Mouse (Mus musculus): ENCODE measurements around the gene G6pc3. TPM values are rescaled to one million over a fixed set of nuclear protein-coding genes. Genes with fewer than 3 reads are reported as not detected.
A peak's percentile ranks its signal among the peaks of the same experiment; 100 is the strongest.

Gene G6pc3
- total RNA-seq, 1 experiment: 14.2 TPM

DNA sequence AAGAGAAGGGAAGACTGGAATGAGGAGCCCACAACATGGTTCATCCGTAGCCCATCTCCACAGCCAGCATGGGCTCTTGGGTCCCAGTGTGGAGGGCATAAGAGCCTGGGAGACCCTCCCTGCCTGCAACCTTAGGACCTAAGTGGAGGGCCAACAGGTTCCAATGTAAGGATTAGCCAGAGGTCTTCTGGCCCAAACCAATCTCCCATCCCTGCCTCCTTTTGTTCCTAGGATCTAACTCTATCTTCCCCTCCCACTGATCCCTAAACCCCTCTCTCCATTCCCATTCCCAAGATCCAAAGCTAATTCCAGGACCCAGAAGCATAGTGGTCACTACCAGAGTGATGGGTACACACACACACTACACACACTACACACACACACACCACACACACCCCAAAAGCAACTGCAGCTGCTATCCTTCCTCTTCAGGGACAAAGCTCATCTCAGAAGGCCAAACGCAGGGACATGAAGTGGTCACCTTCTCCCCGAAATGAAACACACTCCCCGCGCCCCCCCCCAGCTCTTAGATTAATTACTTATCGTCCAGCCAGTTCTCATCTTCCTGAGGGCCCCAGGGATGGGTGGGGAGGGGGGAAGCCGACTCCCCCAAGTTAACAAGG is 39.3 kb downstream of the G6pc3 start:
- in situ Hi-C loops (cut with MboI; ENCODE audit: low sequenced_read_pairs in 2 of 2, unreplicated experiment in 2 of 2): no loop called here
- TF ChIP-seq HCFC1 (IDR thresholded peaks at IDR 0.05; ENCODE audit: borderline replicate concordance, insufficient read depth, low read length): no peak
- no peak for TF ChIP-seq MAFK (IDR thresholded peaks at IDR 0.05; ENCODE audit: insufficient read depth, low read depth, low read length)
- DNase-seq (ENCODE audit: low read depth, low spot score): no peak
- H3K9ac ChIP-seq (ENCODE audit: insufficient read depth, low read depth, low read length, poor library complexity, severe bottlenecking): peak overlapping the region; percentile 92; the same call in 1 of the 2 replicates
- no peak overlapping the region for H3K27ac ChIP-seq (ENCODE audit: insufficient read depth, low read depth, low read length, poor library complexity, severe bottlenecking)
- H3K36me3 ChIP-seq (ENCODE audit: control insufficient read depth, insufficient read depth, low read length, poor library complexity, severe bottlenecking): no peaks in the 10 kb centered on the region
- peaks cover 9 to 48% of the 10 kb centered on the region in 2 experiments; a peak in 3 of 4 replicates for H3K4me1 ChIP-seq (ENCODE audit: control insufficient read depth in 2 of 2, insufficient read depth in 2 of 2, low read length in 2 of 2, poor library complexity in 1 of 2)
- peak overlapping the region; percentile 88 to 94 for H3K4me3 ChIP-seq (ENCODE audit: insufficient read depth in 1 of 2, low read depth in 1 of 2, low read length in 2 of 2, poor library complexity in 1 of 2, severe bottlenecking in 1 of 2)
- H3K9me3 ChIP-seq (ENCODE audit: control insufficient read depth, insufficient read depth, low read depth, low read length): no peaks in the 10 kb centered on the region

GRCm38 (mm10) chr11:102229331-102229953 is 40.0 kb downstream of the G6pc3 start:
- no peak for TF ChIP-seq ZNF384 (IDR thresholded peaks at IDR 0.05; ENCODE audit: low read depth, low read length)
- TF ChIP-seq CHD2 (IDR thresholded peaks at IDR 0.05; ENCODE audit: low read depth, low read length): no peak
- TF ChIP-seq ZC3H11A (IDR thresholded peaks at IDR 0.05; ENCODE audit: borderline replicate concordance, low read depth, low read length): no peak
- no peak for TF ChIP-seq HCFC1 (IDR thresholded peaks at IDR 0.05; ENCODE audit: borderline replicate concordance, insufficient read depth, low read length)
- no peak for TF ChIP-seq MAFK (IDR thresholded peaks at IDR 0.05; ENCODE audit: insufficient read depth, low read depth, low read length)
- Histone ChIP-seq H3K9ac (ENCODE audit: insufficient read depth, low read depth, low read length, poor library complexity, severe bottlenecking) (peak overlapping the region; percentile 92), H3K36me3 (ENCODE audit: control insufficient read depth, insufficient read depth, low read length, poor library complexity, severe bottlenecking) (no peaks in the 10 kb centered on the region), H3K27ac (ENCODE audit: insufficient read depth, low read depth, low read length, poor library complexity, severe bottlenecking) (peak overlapping the region; percentile 70; the same call in 1 of the 2 replicates), H3K4me1 (ENCODE audit: control insufficient read depth in 2 of 2, insufficient read depth in 2 of 2, low read length in 2 of 2, poor library complexity in 1 of 2) (peaks cover 6 to 41% of the 10 kb centered on the region in 2 experiments; a peak in 3 of 4 replicates), H3K4me3 (ENCODE audit: insufficient read depth in 1 of 2, low read depth in 1 of 2, low read length in 2 of 2, poor library complexity in 1 of 2, severe bottlenecking in 1 of 2) (peak overlapping the region; percentile 88 to 94), H3K9me3 (ENCODE audit: control insufficient read depth, insufficient read depth, low read depth, low read length) (no peaks in the 10 kb centered on the region)
- DNase-seq (ENCODE audit: low read depth, low spot score): no peak
- in situ Hi-C loops (cut with MboI; ENCODE audit: low sequenced_read_pairs in 2 of 2, unreplicated experiment in 2 of 2): no loop called here

GRCm38 (mm10) chr11:102230006-102230741 is 40.8 kb downstream of the G6pc3 start, which contains the start of gene Hdac5:
Gene Hdac5 (minus strand): TSS chr11:102230166.
- TF ChIP-seq ZC3H11A (IDR thresholded peaks at IDR 0.05; ENCODE audit: borderline replicate concordance, low read depth, low read length): no peak
- no peak for TF ChIP-seq MAFK (IDR thresholded peaks at IDR 0.05; ENCODE audit: insufficient read depth, low read depth, low read length)
- TF ChIP-seq HCFC1 (IDR thresholded peaks at IDR 0.05; ENCODE audit: borderline replicate concordance, insufficient read depth, low read length): no peak
- no peak for TF ChIP-seq ZNF384 (IDR thresholded peaks at IDR 0.05; ENCODE audit: low read depth, low read length)
- TF ChIP-seq CHD2 (IDR thresholded peaks at IDR 0.05; ENCODE audit: low read depth, low read length): no peak
- H3K27ac ChIP-seq (ENCODE audit: insufficient read depth, low read depth, low read length, poor library complexity, severe bottlenecking): peak within 1 kb of the TSS; percentile 70; the same call in 1 of the 2 replicates
- in situ Hi-C loops (cut with MboI; ENCODE audit: low sequenced_read_pairs in 2 of 2, unreplicated experiment in 2 of 2): no loop called here
- peaks cover 5 to 35% of the 10 kb centered on the region in 2 experiments; a peak in 3 of 4 replicates for H3K4me1 ChIP-seq (ENCODE audit: control insufficient read depth in 2 of 2, insufficient read depth in 2 of 2, low read length in 2 of 2, poor library complexity in 1 of 2)
- peak; percentile 100 for DNase-seq (ENCODE audit: low read depth, low spot score)
- H3K9me3 ChIP-seq (ENCODE audit: control insufficient read depth, insufficient read depth, low read depth, low read length): no peaks in the 10 kb centered on the region
- H3K4me3 ChIP-seq (ENCODE audit: insufficient read depth in 1 of 2, low read depth in 1 of 2, low read length in 2 of 2, poor library complexity in 1 of 2, severe bottlenecking in 1 of 2): peak within 1 kb of the TSS; percentile 88 to 94
- no peaks in the 10 kb centered on the region for H3K36me3 ChIP-seq (ENCODE audit: control insufficient read depth, insufficient read depth, low read length, poor library complexity, severe bottlenecking)
- peak within 1 kb of the TSS; percentile 92 for H3K9ac ChIP-seq (ENCODE audit: insufficient read depth, low read depth, low read length, poor library complexity, severe bottlenecking)

DNA sequence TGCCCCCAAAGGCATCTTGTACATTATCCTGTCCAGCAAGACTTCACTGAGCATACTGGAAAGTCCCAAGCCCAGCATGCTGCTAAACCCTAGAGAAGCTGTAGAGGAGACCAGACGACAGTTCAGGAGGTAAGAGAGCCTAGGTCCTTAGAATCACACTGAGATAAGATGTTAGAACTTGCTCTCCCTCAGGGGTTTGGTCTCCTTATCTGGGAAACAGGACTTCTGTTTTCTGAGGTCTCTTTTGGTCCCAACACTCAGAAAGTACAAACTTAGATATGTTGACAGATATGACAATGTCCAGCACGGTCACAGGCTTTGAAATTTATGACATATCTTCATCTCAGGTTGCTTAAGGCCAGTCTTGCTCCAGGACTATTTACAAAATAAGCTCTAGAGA is 46.6 kb downstream of the G6pc3 start:
- TF ChIP-seq ZC3H11A (IDR thresholded peaks at IDR 0.05; ENCODE audit: borderline replicate concordance, low read depth, low read length): no peak
- TF ChIP-seq HCFC1 (IDR thresholded peaks at IDR 0.05; ENCODE audit: borderline replicate concordance, insufficient read depth, low read length): no peak
- no peak for TF ChIP-seq ZNF384 (IDR thresholded peaks at IDR 0.05; ENCODE audit: low read depth, low read length)
- no peak for TF ChIP-seq CHD2 (IDR thresholded peaks at IDR 0.05; ENCODE audit: low read depth, low read length)
- no peak for TF ChIP-seq MAFK (IDR thresholded peaks at IDR 0.05; ENCODE audit: insufficient read depth, low read depth, low read length)
- Histone ChIP-seq H3K36me3 (ENCODE audit: control insufficient read depth, insufficient read depth, low read length, poor library complexity, severe bottlenecking) (no peaks in the 10 kb centered on the region), H3K27ac (ENCODE audit: insufficient read depth, low read depth, low read length, poor library complexity, severe bottlenecking) (no peak overlapping the region), H3K4me1 (ENCODE audit: control insufficient read depth in 2 of 2, insufficient read depth in 2 of 2, low read length in 2 of 2, poor library complexity in 1 of 2) (no peaks in the 10 kb centered on the region), H3K9me3 (ENCODE audit: control insufficient read depth, insufficient read depth, low read depth, low read length) (no peaks in the 10 kb centered on the region; the same call in 1 of the 2 replicates), H3K4me3 (ENCODE audit: insufficient read depth in 1 of 2, low read depth in 1 of 2, low read length in 2 of 2, poor library complexity in 1 of 2, severe bottlenecking in 1 of 2) (no peak overlapping the region), H3K9ac (ENCODE audit: insufficient read depth, low read depth, low read length, poor library complexity, severe bottlenecking) (no peak overlapping the region)
- DNase-seq (ENCODE audit: low read depth, low spot score): no peak
- in situ Hi-C loops (cut with MboI; ENCODE audit: low sequenced_read_pairs in 2 of 2, unreplicated experiment in 2 of 2): no loop called here
